Mouse (Mus musculus): Measurements from ENCODE around the gene Mpi. TPM values are rescaled to one million over a fixed set of nuclear protein-coding genes. Genes with fewer than 3 reads are reported as not detected.

Gene Mpi
- polyA plus RNA-seq, 1 experiment from 2014 or later: 79.2 TPM

GRCm38 (mm10) chr9:57537044-57537727, 15.4 kb downstream of the Mpi start, which contains the start of gene Fam219b:
Fam219b (plus strand) TSS chr9:57537528.
- peak within 1 kb of the TSS; percentile 86 for H3K9ac ChIP-seq (replicated peaks)
- peak within 1 kb of the TSS; percentile 90 for H3K27ac ChIP-seq
- peak; percentile 94 for ATAC-seq
- no peaks in the 10 kb centered on the region for H3K27me3 ChIP-seq
- H3K4me2 ChIP-seq (replicated peaks): peak within 1 kb of the TSS; percentile 87
- WGBS: 1% methylated on average over 45 of the region's 45 CpGs
- peaks cover 21% of the 10 kb centered on the region for H3K4me1 ChIP-seq (replicated peaks)
- H3K36me3 ChIP-seq: peaks cover 58% of the 10 kb centered on the region
- H3K9me3 ChIP-seq: no peaks in the 10 kb centered on the region
- peak within 1 kb of the TSS; percentile 72 for H3K4me3 ChIP-seq (replicated peaks)

DNA sequence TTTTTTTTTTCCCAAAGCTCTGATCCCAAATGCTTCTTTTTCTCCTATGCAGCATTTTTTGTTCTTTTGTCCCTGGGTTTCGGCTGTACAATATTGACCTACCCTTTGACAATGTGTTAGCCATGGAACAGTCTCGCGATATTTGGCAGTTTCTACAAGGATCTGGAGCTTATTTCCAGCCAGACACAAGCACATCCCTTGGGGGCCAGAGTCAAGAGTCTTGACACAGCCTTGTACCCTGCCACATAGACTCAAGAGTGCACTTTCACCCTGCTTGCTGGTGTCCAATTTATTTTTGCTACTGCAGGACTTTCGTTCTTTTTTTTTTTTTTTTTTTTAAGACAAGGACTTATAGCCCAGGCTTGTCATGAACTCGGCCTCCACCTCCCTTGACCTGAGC, 16.2 kb downstream of the Mpi start:
- H3K4me2 ChIP-seq (replicated peaks): peak overlapping the region; percentile 87
- H3K9me3 ChIP-seq: no peaks in the 10 kb centered on the region
- no peak overlapping the region for H3K27ac ChIP-seq
- H3K4me3 ChIP-seq (replicated peaks): peak overlapping the region; percentile 72
- no peak for ATAC-seq
- peaks cover 58% of the 10 kb centered on the region for H3K36me3 ChIP-seq
- no peaks in the 10 kb centered on the region for H3K27me3 ChIP-seq
- 90% methylated on average over 5 of the region's 5 CpGs for WGBS
- H3K9ac ChIP-seq (replicated peaks): no peak overlapping the region; the same call in 1 of the 2 replicates
- peaks cover 21% of the 10 kb centered on the region for H3K4me1 ChIP-seq (replicated peaks)

GRCm38 (mm10) chr9:57531946-57532345, 20.6 kb downstream of the Mpi start:
- no peak for ATAC-seq
- Histone ChIP-seq H3K4me3 (replicated peaks) (no peak overlapping the region), H3K27me3 (no peaks in the 10 kb centered on the region), H3K4me2 (replicated peaks) (no peak overlapping the region), H3K9ac (replicated peaks) (no peak overlapping the region), H3K36me3 (peaks cover 50% of the 10 kb centered on the region), H3K9me3 (no peaks in the 10 kb centered on the region), H3K27ac (no peak overlapping the region), H3K4me1 (replicated peaks) (peaks cover 10% of the 10 kb centered on the region)
- whole genome bisulfite sequencing: 98% methylated on average over 1 of the region's 1 CpGs

- H3K4me3 ChIP-seq (replicated peaks): no peak overlapping the region
Measured at GRCm38 (mm10) chr9:57526435-57526834, 26.1 kb downstream of the Mpi start.

DNA sequence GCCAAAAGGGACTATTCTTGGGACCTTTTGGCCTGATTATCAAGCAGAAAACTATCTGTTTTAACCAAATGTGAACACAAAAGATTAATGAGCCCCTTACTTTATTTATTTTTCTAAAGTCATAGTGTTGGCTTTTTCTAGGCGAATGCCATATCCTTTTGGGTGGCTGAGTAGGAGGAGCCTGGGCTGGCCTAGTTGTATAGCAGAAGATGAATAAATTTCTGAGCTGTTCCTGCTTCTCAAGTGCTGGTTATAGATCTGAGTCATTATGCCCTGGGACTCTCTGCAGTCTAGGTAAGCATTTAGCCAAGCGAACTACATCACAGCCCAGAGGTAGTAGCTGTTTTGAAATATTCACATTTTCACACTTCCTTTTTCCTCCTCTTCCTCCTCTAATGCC, 27.0 kb downstream of the Mpi start:
- 87% methylated on average over 2 of the region's 2 CpGs for WGBS

More at GRCm38 (mm10) chr9:57526435-57526834, 26.1 kb downstream of the Mpi start:
- Histone ChIP-seq H3K9ac (replicated peaks) (no peak overlapping the region), H3K36me3 (peaks cover 16% of the 10 kb centered on the region), H3K27me3 (no peaks in the 10 kb centered on the region), H3K27ac (no peak overlapping the region), H3K9me3 (no peaks in the 10 kb centered on the region), H3K4me2 (replicated peaks) (no peak overlapping the region), H3K4me1 (replicated peaks) (peaks cover 41% of the 10 kb centered on the region)
- no peak for ATAC-seq

GRCm38 (mm10) chr9:57524439-57524838, 28.1 kb downstream of the Mpi start:
- ATAC-seq: no peak
- Histone ChIP-seq H3K4me1 (replicated peaks) (peaks cover 45% of the 10 kb centered on the region), H3K4me2 (replicated peaks) (0 out of 2 replicates have a peak overlapping the region, but pooled peaks have one; percentile 2)

More for the DNA sequence above, 27.0 kb downstream of the Mpi start:
- Histone ChIP-seq H3K27me3 (no peaks in the 10 kb centered on the region), H3K9me3 (no peaks in the 10 kb centered on the region), H3K4me2 (replicated peaks) (no peak overlapping the region), H3K4me1 (replicated peaks) (peaks cover 42% of the 10 kb centered on the region), H3K36me3 (peaks cover 10% of the 10 kb centered on the region), H3K4me3 (replicated peaks) (no peak overlapping the region), H3K27ac (no peak overlapping the region), H3K9ac (replicated peaks) (no peak overlapping the region)
- ATAC-seq: no peak

DNA sequence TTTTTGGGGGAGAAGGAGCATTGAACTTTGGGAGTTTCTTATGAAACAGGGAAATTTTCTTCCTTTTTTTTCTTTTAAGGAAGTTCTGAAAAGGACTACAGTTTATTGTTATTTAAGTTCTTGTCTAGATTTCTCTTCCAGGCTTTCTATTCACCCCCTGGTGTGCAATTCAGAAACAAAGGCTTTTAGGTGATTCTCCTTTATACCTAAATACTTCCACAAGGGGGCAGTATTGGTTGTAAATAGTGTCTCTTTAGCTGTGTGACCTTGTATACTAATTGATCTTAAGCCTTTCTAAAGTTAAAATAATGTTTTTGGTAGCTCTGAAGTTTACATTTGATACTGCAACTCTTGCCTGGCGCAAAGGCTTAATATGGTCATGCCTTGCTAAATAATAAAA, 28.8 kb downstream of the Mpi start:
- Histone ChIP-seq H3K36me3 (no peaks in the 10 kb centered on the region), H3K27me3 (no peaks in the 10 kb centered on the region), H3K4me3 (replicated peaks) (no peak overlapping the region), H3K9ac (replicated peaks) (no peak overlapping the region), H3K4me2 (replicated peaks) (no peak overlapping the region), H3K27ac (no peak overlapping the region), H3K9me3 (no peaks in the 10 kb centered on the region), H3K4me1 (replicated peaks) (peaks cover 44% of the 10 kb centered on the region)
- 86% methylated on average over 1 of the region's 1 CpGs for WGBS
- no peak for ATAC-seq

More at GRCm38 (mm10) chr9:57524439-57524838, 28.1 kb downstream of the Mpi start:
- Histone ChIP-seq H3K27ac (no peak overlapping the region), H3K9me3 (no peaks in the 10 kb centered on the region), H3K4me3 (replicated peaks) (no peak overlapping the region), H3K27me3 (no peaks in the 10 kb centered on the region), H3K36me3 (0 out of 2 replicates have a peak, but pooled peaks cover 4% of the 10 kb centered on the region), H3K9ac (replicated peaks) (no peak overlapping the region)

- Histone ChIP-seq H3K4me3 (replicated peaks) (peak overlapping the region; percentile 98), H3K27ac (no peak overlapping the region), H3K4me2 (replicated peaks) (peak overlapping the region; percentile 74), H3K4me1 (replicated peaks) (peaks cover 39% of the 10 kb centered on the region), H3K9me3 (no peaks in the 10 kb centered on the region), H3K36me3 (no peaks in the 10 kb centered on the region), H3K9ac (replicated peaks) (peak overlapping the region; percentile 98; the same call in 1 of the 2 replicates), H3K27me3 (no peaks in the 10 kb centered on the region)
- no peak for ATAC-seq
- 87% methylated on average over 4 of the region's 4 CpGs for WGBS
Measured at GRCm38 (mm10) chr9:57522861-57523246, 29.7 kb downstream of the Mpi start.

GRCm38 (mm10) chr9:57522114-57522860, 30.3 kb downstream of the Mpi start:
- no peaks in the 10 kb centered on the region for H3K9me3 ChIP-seq
- H3K36me3 ChIP-seq: no peaks in the 10 kb centered on the region
- 40% methylated on average over 7 of the region's 7 CpGs for WGBS
- H3K9ac ChIP-seq (replicated peaks): peak overlapping the region; percentile 98
- peaks cover 39% of the 10 kb centered on the region for H3K4me1 ChIP-seq (replicated peaks)
- H3K27me3 ChIP-seq: no peaks in the 10 kb centered on the region
- H3K4me2 ChIP-seq (replicated peaks): peak overlapping the region; percentile 74
- peak overlapping the region; percentile 2; the same call in 1 of the 2 replicates for H3K27ac ChIP-seq
- ATAC-seq: no peak
- H3K4me3 ChIP-seq (replicated peaks): peak overlapping the region; percentile 98

DNA sequence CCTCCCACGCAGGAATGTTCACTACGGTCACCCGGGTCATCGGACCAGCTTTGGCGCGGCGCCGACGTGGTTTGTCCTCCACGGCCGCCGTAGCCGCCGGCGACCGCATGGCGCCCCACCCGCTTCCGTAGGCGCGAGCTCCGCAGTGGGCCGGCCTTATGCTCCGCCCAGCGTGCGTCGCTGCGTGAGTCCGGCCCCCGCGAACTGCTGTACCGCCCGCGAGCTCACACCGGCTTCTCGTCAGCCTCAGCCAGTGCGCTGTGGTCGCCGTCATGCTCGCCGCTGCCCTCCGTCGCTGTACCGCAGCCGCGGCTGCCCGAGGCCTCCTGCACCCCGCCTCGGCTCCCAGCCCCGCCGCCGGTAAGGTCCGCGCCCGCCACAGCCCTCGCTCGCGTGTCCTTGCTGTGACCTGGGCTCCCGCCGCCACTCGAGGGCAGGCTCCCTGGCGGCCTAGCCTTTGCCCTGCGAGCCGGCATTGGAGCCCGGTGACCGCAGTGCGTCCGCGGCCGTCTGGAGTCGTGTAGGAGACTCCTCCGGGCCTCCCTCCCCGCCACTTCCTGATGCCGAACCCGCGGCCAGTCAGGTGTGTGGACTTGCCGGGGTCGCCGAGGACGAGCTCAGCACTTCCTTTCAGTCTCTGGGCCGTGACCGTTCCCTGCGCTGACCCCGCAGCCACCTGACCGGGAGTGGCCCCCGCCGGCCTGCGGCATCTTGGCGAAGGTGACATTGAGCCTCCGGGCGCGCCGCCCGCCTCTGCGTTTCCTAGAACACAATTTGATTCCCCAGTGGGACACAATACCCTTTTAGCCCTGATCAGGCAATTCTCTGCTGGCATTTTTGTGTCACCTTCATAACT, 31.3 kb downstream of the Mpi start, which contains the start of gene Cox5a:
Cox5a (plus strand) TSS at position 219 of the 856 bp plus-strand sequence.
- H3K9ac ChIP-seq (replicated peaks): peak within 1 kb of the TSS; percentile 98
- H3K27ac ChIP-seq: peak within 1 kb of the TSS; percentile 92
- WGBS: under 1% methylated on average over 87 of the region's 95 CpGs
- no peaks in the 10 kb centered on the region for H3K27me3 ChIP-seq
- peak within 1 kb of the TSS; percentile 98 for H3K4me3 ChIP-seq (replicated peaks)
- H3K36me3 ChIP-seq: no peaks in the 10 kb centered on the region
- H3K4me1 ChIP-seq (replicated peaks): peaks cover 44% of the 10 kb centered on the region
- no peaks in the 10 kb centered on the region for H3K9me3 ChIP-seq
- peak within 1 kb of the TSS; percentile 74 for H3K4me2 ChIP-seq (replicated peaks)
- ATAC-seq: peak; percentile 97

DNA sequence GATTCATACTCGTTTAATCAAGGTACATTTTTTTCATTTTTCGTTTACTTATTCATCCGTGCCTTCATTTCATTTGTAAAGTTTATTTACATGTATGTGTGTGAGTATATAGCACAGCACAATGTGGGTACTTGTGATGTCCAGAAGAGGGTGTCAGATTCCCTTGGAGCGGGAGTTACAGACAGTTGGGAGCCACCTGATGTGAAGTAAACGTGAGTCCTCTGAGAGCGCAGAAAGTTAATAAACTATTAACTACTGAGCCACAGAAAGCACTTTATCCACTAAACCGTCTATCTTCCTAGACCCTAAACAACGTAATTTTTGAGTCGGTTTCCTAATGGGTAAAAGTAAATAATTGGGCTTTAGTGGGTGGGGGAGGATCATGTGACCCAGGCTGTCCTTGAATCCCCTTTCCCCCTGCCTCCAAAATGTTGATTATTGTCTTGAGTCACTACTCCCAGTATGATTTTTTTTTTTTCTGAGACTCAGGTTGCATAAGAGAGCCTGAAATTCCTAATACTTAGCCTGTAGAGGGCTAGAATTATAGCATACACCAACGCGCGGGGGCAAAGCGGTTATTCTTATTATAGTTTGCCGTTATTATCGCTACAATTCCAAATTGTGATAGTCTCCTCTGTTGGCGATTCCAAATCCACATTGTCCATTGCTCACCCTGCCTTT, 32.0 kb downstream of the Mpi start:
- Histone ChIP-seq H3K4me3 (replicated peaks) (peak overlapping the region; percentile 98), H3K4me1 (replicated peaks) (peaks cover 39% of the 10 kb centered on the region), H3K9me3 (no peaks in the 10 kb centered on the region), H3K36me3 (no peaks in the 10 kb centered on the region), H3K27me3 (no peaks in the 10 kb centered on the region), H3K27ac (peak overlapping the region; percentile 92), H3K4me2 (replicated peaks) (peak overlapping the region; percentile 74), H3K9ac (replicated peaks) (peak overlapping the region; percentile 98)
- ATAC-seq: peak; percentile 44; the same call in 1 of the 2 replicates
- 27% methylated on average over 16 of the region's 16 CpGs for WGBS
